Mouse (Mus musculus): Measurements from ENCODE around the gene Xpr1.

GRCm38 (mm10) chr1:155438525-155438924 is 21.3 kb upstream of the Xpr1 start:
- no peak for TF ChIP-seq POLR2A (IDR thresholded peaks at IDR 0.05; ENCODE audit: control insufficient read depth, low read depth, low read length)
- TF ChIP-seq CTCF (IDR thresholded peaks at IDR 0.05; ENCODE audit: control insufficient read depth, insufficient read depth, insufficient replicate concordance, low read depth, low read length), result no peak

Data from testis, adult 2 months (tissue).